Mouse (Mus musculus): ENCODE data around the gene Rcbtb1.
"Not testable (repeated sequence)": the region's sequence is repeated elsewhere in the genome, so short reads cannot be mapped to it uniquely, and the experiment has no call there.

Gene Rcbtb1

DNA sequence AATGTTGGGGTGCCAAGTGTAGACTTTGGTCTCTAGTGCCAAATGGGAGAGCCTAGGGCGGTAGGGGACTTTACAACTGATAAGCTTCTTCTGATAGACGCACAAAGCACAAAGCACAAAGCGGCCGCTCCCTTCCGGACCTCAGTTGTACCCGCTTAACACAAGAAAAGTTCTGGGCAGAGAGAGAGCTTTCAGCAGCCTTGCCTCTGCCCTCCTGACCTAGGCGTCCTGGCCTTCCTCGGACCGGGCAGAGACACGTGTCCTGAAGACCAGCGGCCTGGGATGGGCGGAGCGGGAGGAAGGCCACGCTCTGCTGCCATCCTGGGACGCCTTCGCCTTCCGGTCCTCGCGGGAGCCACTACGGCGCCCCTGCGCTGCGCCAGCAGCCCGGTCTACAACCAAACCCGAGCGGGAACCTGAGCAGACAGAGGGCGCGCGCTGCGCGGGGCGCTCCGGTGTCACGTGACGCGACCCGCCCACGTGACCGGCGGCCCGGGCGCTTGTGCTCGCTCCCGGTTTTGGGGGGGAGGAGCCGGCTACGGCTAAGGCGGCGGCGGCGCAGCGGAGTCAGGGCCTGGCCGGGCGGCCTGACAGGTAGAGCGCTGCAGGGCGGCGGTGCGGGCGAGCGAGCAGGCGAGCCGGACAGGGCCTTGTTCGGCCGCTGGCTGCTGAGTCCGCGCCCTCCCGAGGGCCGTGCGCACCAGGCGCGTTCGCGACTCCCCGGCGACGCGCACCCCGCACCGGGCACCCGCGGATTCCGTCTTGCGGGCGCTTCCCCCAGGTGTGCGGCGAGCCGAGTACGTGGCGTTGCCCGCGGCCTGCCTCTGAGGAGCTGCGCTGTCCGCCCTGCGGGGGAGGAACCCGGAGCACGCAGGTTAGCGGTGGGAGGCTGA is at the start of gene Rcbtb1:
Gene Rcbtb1 (plus strand): TSS at position 499 of the 893 bp plus-strand sequence.
- in situ Hi-C loops (cut with MboI, MseI): no loop called here

DNA sequence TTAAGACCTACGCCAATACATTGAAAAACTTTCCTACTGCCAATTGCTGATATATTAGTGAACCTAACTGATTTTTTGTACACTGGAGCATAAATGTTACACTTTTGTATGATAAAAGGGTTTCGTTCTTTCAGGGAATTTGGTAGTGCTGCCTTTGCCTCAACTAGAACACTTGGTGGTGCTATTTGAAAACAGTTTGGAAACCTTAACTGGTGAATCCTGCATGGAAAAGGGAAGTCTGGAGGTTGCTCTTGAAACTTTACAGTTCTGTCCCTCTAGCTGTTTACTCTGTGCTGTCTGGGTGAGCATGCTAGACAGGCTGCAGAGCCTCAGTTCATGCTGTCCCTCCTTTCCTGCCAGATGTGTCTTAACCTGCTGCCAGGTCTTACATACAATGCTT is 45.4 kb upstream of the Rcbtb1 start:
- in situ Hi-C loops (cut with MboI, MseI): no loop called here

DNA sequence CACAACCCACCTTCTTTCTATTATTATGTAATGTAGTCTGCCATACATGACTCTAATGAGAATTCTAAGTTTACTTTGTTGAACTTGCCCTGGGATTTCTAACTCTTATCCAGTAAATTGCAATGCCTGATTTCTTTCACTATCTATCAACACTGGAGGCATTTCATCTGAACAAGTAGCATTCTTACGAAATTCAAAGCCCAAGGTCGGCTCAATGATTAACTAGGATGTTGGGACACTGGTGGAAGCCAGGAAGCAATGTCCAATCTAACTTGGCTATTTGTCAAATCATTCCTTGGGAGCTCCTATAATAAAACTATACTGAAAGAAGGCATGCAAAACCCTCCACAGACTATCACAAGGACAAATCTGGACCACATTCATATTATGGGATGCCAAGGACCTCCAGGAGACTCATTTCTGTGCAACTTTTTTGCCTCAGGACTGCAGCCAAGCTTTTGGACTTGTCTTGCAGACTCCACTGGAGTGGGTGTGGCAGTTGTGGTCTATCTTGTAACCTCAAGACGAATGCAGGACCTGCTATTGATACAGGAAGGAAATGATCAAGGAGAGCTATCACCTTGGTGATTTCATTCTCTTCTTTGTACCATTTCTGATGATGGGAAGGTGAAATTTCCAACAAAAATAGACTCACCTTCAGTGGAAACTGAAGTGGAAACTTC is 43.9 kb upstream of the Rcbtb1 start:
- in situ Hi-C loops (cut with MboI, MseI): no loop called here

DNA sequence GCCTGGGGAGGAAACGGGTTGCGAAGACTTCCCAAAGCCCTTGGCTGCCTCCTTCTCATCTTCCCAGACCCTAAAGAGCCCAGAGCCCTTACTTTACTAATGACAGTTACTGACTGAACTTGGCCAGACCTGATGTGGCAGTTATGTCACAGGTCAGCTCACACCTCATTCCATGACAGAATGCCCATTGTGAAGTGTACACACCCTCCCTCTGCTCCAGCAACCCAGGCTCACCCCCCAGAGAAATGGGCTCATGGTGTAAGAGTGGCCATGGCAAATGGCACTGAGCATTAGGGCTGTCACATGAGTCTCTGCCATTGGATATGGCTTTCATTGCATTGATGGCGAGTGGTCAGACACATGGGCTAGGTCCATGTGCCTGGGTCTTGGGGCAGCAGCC is 22.4 kb upstream of the Rcbtb1 start, which contains the start of gene Gm5142:
Gene Gm5142 (minus strand): TSS at position 101 of the 400 bp plus-strand sequence.
- in situ Hi-C loops (cut with MboI, MseI): no loop called here

DNA sequence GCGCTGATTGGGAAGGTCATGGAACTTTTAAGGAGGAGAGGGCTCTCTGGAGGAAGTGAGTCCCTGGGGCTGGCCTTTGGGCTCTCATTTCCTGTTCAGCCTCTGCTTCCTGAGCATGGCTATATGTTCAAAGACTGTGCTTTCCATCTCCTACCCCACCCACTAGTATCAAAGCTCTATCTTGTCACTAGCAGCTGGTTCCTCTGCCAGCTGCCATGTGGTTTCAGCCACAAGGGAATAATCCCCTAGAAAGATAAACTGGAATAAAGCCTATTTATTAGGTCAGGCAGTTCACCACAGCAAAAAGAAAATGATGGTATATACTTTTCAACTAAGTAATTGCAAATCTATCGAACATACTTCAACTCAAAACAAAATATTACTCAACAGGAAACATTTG is 18.3 kb upstream of the Rcbtb1 start:
- in situ Hi-C loops (cut with MboI, MseI): no loop called here

DNA sequence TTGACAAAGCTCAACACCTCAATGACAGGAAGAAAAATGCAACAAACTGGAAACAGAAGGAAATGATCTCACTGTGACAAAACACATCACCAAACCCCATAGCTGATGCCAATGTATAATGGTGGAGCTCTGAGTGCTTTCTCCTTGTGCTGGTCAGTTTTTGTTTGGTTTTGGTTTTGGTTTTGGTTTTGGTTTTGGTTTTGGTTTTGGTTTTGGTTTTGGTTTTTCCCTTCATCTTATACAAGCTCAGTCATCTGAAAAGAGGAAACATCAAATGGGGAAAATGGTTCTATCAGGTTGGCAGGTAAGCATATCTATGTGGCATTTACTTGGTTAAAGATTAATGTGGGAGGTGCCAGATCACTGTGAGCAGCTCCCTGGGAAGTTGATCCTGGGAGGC is 15.5 kb upstream of the Rcbtb1 start:
- in situ Hi-C loops (cut with MboI, MseI): no loop called here

DNA sequence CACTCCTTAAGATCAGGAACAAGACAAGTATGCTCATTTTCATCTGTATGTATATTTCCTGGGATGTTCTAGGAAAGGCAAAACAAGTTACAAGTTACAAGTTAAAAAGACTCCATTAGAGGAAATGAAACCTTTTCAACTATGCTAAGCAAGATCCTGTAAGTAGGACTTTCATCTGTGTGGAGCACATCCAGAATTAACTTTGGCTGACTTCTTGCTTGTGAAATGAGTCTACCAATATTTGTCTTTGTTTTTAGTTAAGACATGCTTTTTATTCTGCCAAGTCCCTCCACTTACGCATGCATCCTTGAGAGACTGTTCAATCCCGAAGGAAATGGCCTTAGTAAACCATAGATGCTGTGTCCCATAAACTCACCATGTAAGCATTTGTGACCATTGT is 14.9 kb upstream of the Rcbtb1 start:
- in situ Hi-C loops (cut with MboI, MseI): no loop called here

DNA sequence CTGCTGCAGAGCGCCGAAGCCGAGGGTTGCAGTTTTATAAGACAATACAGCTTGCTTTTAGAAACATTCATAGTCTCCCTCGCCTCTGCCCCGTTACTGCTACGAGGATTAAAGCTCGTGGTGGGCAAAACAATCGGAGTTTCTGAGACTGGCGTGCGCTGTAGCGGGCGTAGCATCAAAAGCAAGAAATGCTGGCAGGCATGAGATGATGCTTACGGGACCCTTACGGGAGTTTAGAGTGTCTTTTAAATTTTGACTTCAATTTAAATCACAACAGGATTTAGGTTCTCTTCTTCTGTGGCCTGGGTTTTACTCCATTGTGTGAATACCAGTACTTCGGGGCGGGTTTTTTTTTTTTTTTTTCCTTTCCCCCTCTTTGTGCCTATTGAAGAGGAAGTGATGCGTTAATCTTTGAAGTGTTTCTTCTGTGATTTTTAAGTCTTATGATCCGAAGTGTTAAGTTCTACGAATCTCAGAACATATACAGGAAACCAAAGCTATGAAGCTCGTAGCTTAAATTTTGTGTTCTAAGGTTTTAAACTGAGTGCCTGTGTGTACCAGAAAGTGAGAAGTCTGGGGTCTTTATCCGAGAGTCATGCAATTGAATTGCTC is 701 bp downstream of the Rcbtb1 start:
- in situ Hi-C loops (cut with MboI, MseI): no loop called here

DNA sequence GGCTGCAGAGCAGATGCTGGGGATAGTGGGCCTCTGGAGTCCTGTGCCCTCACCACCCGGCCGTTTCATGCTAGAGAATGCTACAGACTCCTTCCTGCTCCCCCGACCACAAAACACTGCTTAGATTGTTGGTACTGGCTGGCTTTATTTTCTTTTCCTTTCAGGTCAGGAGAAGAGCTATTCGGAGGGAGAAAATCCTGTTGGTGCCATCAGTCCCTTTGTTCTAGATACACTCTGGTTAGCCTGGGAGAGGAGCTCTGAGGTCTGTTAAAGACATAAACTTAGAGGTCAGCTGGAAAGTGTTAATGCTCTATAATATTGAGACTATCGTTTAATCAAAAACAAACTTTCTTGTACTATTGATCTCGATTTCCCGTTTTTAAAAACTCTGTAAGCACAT is 4.5 kb downstream of the Rcbtb1 start:
- in situ Hi-C loops (cut with MboI, MseI): no loop called here

DNA sequence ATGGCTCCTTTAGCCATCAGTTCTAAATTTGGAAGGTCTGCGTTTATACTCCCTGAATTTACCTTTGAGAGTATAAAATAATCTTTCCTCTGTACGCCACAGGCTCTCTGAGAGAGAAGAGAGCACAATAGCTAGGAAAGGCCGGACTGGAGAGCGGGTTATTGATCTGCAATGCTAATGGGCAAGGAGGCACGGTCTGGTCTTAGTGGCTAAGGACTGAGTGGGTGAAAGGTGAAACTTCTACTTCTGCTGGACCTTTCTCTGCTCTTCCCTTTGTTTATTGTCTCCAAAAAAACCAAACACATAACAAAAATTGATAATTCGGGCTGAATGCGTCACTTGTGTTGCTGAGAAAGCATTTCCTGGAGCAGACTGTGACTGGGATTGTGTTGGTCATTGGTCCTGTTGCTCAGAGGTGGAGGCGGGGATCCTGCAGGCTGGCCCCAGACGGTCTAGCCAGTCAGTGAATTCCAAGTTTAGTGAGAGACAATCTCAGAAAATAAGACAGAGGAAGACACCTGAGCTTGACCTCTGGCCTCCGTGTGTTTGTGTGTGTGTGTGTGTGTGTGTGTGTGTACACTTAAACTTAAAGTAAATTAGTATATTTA is 5.1 kb downstream of the Rcbtb1 start:
- in situ Hi-C loops (cut with MboI, MseI): no loop called here

DNA sequence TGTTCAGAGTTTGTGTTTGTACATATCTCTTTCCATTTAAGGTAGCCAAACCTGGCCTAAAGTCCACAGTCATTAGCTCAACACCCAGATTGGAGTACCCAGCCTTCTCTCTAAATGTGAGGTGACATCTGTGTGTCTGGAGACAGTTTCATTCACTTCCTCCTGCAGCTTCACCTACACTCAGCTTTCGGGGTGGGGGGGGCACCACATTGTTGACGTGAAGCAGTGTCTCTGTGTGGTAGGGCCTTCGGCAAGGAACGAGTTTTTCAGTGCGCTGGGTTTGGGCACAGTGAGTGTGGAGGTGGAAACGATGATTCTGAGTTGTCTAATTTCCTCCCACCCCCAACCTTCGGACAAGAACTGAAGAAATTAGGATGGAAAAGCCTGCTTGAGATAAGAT is 8.0 kb downstream of the Rcbtb1 start:
- in situ Hi-C loops (cut with MboI, MseI): no loop called here

DNA sequence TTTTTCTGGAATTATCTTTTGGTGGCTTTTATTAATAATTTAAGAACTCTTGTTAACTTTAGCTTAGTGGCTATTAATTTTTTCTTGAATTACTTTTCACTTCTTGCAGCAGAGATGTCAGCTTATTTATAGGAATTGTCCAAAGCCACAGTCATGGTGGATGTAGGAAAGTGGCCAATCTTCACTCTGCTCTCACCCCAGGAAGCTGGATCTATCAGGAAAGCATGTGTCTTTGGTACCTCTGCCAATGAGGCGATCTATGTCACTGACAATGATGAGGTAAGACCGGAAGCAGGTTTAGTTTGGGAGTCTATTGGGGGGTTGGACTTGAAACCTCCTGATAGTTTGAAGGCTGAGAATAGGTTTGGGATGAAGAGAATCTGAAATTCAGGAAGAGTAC is 8.8 kb downstream of the Rcbtb1 start:
- in situ Hi-C loops (cut with MboI, MseI): no loop called here

DNA sequence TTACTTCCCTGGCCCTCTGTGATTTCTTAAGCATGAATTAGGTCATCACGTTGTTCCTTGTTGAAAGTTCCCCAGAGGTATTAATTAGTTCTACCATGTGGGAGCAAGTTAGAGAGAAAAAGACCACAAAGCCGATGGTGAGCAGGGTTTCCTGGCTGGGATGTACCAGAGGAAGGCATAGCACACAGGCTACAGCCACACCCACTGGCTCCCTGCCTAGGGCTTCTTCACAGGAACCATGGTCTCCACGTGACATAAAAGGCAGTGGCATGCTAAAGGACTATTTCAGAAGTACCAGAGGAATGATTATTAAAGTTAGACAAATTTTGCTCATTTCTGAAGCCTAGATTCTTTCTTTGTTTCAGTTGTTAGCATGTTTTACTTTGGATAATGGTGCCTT is 18.2 kb downstream of the Rcbtb1 start:
- in situ Hi-C loops (cut with MboI, MseI): no loop called here

DNA sequence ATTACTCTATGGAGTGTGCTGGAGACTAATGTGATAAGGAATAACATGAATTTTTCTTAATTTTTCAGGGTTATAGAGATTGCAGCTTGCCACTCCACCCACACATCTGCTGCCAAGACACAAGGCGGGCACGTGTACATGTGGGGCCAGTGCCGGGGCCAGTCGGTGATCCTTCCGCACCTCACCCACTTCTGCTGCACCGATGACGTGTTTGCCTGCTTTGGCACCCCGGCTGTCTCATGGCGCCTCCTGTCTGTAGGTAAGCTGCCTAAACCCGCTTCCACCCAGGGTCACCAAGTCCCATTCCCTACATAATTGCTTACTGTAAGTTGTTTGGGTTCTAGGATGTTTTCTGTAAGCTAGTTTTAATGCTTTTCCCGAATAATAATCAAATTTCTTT is 25.2 kb downstream of the Rcbtb1 start:
- in situ Hi-C loops (cut with MboI, MseI): no loop called here

DNA sequence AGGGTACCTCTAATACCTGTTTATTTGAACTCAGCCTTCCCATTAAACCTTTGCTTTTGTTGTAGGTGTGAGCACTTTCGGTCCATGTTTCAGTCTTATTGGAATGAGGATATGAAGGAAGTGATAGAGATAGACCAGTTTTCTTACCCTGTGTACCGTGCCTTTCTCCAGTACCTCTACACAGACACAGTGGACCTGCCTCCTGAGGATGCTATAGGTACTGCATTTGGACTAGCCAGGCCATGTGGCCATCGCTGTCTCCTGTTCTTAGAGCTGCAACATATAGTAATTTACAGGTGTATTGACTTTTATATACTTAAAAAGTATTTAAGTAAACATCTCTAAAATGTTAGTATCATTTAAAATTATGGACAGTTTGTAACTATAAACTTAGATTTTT is 28.8 kb downstream of the Rcbtb1 start:
- in situ Hi-C loops (cut with MboI, MseI): no loop called here

DNA sequence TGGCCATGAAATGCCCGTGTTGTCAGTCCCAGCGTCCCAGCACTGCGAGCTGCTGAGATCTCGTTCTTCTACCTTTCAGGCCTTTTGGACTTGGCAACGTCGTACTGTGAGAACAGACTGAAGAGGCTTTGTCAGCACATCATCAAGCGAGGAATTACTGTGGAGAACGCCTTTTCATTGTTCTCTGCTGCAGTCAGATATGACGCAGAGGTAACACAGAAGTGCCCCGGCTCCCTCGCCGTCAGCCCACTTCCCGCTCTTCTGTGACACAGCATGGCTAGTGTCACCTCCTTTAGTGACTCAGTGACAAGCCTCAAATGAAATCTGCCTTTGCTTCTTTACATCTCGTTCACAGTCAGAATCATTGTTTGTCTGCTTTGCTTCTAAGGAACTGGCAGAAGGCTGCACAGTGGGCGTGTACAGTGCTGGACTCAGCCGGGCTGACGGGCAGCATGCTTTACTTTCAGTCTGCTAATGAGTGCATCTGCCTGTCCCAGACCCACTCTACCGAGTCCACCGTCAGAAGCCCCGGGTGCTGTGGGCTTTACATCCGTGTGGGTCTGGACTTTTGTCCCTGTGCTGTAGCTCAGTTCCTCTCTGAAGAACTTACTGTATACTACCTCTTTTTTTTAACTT is 29.4 kb downstream of the Rcbtb1 start:
- in situ Hi-C loops (cut with MboI, MseI): no loop called here

DNA sequence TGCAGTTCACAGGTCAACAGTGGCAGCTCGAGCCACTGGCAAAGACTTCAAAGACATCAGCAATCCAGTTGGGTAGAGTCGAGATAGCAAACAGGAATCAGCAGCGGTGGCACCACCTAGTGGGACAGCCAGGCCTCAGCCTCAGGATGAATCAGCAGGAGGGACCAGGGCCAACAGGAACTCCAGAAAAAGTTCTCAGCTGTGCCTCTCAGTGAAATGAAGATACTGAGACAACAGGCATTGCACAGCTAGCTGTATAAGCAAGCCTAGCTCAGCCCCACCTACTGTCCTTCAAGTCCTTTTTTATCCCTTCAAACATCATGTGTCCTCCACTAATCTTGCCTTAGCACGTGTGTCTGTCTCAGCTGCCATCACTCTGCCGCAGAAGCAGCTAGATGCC is 31.0 kb downstream of the Rcbtb1 start:
- in situ Hi-C loops (cut with MboI, MseI): no loop called here

DNA sequence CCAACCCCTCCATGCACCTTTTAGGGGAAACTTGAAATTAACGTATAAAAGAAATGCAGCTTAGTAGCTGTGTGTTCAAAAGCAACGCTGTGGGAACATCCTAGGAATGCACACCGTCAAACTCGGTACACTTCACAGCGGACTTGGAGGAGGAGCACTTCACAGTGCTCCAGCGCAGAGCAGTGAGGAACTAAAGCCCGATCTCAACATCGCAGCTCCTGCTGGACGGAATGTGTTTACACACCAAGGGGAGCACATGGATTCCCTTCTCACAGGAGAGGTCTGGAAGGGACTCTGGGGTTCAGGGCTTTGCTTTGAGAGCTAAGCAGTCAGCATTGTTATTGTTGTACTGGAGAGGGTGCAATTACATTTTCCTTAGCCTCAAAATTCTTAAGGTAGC is 32.6 kb downstream of the Rcbtb1 start:
- in situ Hi-C loops (cut with MboI, MseI): no loop called here

DNA sequence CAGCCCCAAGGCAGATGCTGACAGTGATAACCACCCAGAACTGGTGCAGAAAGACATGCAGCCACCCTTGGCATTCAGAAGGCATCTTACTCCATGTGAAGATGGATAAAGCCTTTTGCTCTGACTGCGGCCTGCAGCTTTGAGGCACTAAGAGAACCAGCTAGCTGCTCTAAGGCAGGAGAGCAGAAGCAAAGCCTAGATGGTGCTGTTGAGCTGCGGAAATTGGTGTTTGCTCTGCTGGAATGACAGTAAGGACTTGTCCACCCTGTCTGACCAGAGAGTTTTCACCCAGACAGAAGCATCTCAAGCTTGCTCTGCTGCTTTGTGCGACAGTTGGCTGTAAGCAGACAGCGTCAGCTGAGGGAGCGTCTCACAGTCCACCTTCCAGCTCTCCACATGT is 49.3 kb downstream of the Rcbtb1 start:
- in situ Hi-C loops (cut with MboI, MseI): not testable (repeated sequence)

DNA sequence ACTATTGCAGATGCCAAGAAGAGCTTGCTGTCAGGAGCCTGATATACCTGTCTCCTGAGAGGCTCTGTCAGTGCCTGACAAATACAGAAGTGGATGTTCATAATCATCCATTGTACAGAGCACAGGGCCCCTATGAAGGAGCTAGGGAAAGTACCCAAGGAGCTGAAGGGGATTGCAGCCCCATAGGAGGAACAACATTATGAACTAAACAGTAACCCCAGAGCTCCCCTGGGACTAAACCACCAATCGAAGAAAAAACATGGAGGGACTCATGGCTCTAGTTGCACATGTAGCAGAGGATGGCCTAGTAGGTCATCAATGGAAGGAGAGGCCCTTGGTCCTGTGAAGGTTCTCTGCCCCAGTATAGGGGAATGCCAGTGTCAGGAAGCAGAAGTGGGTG is 54.9 kb downstream of the Rcbtb1 start:
- in situ Hi-C loops (cut with MboI, MseI): loop anchor here (5.0 kb wide), 1 partner anchor 81 kb away; no protein-coding TSS in a partner anchor

DNA sequence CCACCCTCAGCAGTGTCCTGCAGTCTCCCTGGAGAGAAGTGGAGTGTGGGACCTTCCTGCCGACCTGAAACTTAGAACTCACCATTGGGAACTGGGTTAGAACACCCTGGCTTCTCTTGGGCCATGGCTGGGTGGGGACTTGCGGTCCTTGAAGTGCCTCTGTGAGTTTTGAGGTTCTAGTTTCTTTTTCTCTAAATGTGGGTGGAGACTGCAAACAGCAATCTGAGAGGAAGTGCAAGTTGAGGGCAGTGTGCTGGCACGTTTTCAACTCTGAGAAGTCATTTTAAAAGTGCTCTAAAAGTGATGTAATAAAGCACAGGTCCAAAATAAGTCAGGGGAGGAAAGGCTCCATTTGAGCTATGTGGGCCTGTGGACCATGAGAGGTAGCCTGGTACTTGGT is 59.0 kb downstream of the Rcbtb1 start, which contains the start of gene Gm6904:
Gene Gm6904 (minus strand): TSS at position 161 of the 400 bp plus-strand sequence.
- in situ Hi-C loops (cut with MboI, MseI): no loop called here

DNA sequence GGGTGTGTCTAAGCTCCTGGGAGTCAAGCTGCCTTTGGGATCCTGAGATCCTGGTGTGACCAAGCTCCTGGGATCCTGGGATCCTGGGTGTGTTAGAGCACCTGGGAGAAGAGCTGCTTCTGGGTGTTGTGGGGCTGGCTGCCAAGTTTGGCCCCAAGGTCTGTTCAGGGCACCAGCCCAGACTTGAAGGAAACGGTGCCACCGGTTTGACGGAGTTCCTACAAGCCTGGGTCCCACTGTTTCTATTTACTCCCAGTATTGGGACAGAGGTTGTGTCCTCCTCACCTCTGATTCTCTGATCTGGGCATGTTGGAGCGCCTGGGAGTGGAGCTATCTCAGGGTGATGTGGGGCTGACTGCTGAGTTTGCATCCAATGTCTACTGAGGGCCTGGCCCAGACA is 74.0 kb downstream of the Rcbtb1 start:
- in situ Hi-C loops (cut with MboI, MseI): not testable (repeated sequence)

Measured in T-helper 2 cell (primary cell).